Mouse (Mus musculus) gastrocnemius, postnatal 10 days (tissue): ENCODE data around the gene Cfap298. TPM values are rescaled to one million over a fixed set of nuclear protein-coding genes. Genes with fewer than 3 reads are reported as not detected.

Source experiments
- DNase-seq: peaks from one replicate; pipeline ENCODE4 v3.0.0; 2021; ENCODE audit warnings: mixed read lengths
- microRNA-seq, 2 experiments: library from miRNA; unstranded; fragments of <30 nt; microRNA quantifications; one replicate each; pipeline ENCODE4 v1.2.0; 2021
- total RNA-seq, 2 experiments: library from RNA; stranded (reverse); gene quantifications; 2 replicates each; pipeline ENCODE4 v1.2.3; 2021

Cfap298 gene
- total RNA-seq, 2 experiments from 2014 or later: 23.8 to 27.0 TPM

DNA sequence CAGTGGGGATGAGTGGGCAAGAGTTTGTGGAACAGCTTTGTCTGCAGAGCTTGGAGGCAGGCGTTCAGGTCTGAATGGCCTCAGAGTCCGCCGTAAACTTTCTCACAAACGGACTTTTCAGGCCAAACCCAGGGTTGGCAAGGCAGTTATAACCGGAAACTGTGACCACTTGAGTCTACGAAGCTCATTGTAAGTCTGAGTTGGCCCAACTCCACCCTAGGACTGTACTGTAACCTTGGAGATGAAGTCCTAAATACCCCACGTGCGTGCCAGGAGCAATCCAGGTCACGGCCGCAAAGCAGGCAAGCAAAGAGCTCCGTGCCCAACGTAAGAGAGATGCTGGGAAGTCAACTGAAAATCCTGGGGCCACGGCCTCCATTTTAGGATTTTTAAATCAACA lies 23.1 kb downstream of the Cfap298 start:
- no peak for DNase-seq

- no peak for DNase-seq
These were observed 23.9 kb downstream of the Cfap298 start for GRCm38 (mm10) chr16:90910855-90911533.

GRCm38 (mm10) chr16:90907250-90907649 lies 27.7 kb downstream of the Cfap298 start:
- DNase-seq: no peak

DNA sequence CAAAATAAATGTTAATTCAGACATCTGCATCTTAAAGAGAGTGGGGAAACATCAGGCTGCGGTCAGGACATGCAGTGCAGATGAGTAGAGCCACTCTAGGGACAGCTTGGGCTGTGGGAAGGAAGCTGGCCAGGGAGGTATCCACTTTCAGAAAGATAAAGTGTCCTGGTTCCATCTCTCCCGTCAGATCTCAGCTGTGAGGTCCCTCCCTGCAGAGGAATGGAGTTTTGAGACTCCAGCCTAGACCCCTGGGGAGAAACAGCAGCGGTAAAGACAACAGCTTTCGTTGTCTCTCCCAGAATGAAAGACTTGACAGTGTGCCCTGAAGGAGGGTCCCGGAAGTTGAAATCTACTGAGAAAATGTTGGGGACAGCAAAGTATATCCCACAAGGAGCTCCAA lies 31.6 kb downstream of the Cfap298 start:
- no peak for DNase-seq

- no peak for DNase-seq
These were observed 33.5 kb downstream of the Cfap298 start for GRCm38 (mm10) chr16:90901364-90901763.

GRCm38 (mm10) chr16:90899498-90899897 lies 35.4 kb downstream of the Cfap298 start:
- DNase-seq: no peak

GRCm38 (mm10) chr16:90897651-90898050 lies 37.3 kb downstream of the Cfap298 start:
- DNase-seq: peak; percentile 46

DNA sequence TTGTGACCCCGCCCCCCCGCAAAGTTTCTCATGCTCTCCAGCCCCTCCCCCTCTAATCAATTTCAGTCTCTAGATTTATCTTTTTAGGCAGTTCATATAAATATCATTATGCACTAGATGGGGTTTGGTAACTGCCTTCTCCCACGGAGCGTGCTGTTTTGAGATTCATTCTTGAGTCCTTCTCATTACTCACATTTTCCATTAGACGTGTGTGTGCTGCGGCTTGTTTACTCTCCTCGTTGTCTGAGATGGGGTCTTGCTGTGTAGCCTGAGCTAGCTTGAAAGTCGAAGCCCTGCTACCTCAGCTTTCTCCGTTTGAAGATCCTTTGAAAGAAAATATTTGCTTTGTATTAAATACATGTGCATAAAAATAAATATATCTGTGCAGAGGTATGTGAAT lies 41.1 kb downstream of the Cfap298 start:
- no peak for DNase-seq

DNA sequence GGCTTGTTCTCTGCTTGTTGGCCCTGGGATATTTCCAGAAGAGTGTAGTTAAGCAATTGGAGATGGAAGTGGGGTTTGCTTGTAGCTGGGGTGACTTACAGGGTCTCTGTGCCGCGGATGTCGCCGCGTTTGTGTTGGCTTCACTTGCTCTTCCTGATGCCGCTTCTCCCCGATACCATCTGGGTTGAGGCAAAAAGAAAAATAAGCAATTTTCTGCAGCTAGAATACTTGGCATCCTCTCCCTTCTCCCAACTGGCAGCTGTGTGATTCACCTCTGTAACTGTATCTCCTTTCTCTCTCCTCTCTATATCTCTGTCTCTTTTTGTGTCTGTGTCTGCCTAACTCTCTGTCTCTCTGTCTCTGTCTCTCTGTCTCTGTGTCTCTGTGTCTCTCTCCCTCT lies 41.9 kb downstream of the Cfap298 start:
- DNase-seq: no peak

GRCm38 (mm10) chr16:90892081-90892480 lies 42.8 kb downstream of the Cfap298 start:
- no peak for DNase-seq

- DNase-seq: no peak
These were observed 43.3 kb downstream of the Cfap298 start for GRCm38 (mm10) chr16:90891601-90892000.

- DNase-seq: no peak
These were observed 44.2 kb downstream of the Cfap298 start for GRCm38 (mm10) chr16:90890683-90891082.

DNA sequence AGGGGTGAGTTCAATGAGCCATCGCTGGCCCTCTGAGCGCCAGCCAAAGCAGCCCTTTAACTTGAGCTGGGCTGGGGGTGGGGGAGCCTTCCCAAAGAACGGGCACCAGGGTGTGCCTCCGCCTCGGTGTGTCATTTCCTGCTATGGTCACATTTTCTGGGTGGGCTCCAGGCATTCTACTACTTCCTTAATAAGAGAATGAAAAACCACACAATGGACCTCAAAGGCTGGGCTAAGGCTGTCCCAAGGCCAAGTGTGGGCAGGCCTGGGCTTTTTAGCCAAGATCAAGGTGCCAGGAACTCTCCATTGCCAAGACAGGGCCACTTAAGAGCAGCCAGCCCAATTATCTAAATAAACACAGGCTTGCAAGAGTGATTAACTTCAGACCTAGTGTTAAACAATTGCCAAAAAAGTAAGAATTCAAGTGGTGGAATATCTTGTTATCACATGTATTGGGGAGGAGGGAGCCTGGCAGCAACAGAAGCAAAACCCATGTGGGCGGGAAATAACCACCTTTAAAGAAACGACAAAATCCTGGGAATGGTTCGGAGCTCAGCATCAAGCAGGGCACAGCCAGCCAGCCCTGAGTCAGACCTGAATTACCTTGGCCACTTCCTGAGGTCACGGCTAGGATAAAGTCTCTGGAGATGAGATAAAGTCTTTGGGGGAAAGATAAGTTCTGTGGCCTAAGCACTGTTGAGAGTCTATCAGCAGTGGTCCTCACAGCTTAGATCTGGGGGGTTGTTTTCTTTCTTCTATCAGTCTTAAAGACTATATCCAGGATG lies 48.9 kb downstream of the Cfap298 start:
- DNase-seq: no peak

DNA sequence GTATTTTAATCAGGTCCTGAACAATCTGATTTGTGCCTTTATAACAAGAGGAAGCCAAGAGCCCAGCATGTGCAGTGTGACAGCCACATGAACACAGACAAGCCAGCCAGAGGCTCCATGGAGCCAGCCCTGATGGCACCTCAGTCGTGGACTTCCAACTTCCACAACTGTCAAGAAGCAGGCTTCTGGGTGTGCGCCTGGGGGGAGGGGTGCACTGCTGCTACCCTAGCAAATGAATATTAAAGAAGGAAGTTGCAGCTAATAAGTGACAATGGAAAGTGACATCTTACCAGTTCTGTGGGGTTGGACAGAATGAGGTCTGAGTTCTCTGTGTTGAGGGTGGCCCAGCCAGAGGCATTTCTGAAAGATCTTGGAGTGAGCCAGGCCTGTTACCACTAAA lies 49.6 kb downstream of the Cfap298 start:
- no peak for DNase-seq

DNA sequence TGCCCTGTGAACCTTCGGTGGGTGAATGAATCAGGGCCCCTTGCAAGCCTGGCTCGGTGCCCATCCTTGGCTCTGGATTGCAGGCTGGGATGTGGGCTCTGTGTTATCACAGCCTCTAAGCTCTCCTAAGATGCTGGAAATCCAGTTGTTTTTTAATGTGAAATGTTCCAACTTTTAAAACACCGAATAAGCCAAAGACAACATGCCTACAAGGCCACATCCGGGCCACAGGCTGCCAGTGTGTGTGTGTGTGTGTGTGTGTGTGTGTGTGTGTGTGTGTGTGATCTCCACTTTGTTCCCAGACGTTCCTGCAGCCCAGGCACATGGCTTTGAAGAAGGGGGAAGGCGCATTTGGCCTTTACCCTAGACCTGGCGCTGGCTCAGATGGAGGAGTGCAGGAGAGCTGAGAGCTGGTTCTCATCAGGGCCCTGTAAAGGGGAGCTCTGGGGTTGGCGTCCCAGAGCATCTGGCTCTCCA lies 52.4 kb downstream of the Cfap298 start:
- no peak for DNase-seq

DNA sequence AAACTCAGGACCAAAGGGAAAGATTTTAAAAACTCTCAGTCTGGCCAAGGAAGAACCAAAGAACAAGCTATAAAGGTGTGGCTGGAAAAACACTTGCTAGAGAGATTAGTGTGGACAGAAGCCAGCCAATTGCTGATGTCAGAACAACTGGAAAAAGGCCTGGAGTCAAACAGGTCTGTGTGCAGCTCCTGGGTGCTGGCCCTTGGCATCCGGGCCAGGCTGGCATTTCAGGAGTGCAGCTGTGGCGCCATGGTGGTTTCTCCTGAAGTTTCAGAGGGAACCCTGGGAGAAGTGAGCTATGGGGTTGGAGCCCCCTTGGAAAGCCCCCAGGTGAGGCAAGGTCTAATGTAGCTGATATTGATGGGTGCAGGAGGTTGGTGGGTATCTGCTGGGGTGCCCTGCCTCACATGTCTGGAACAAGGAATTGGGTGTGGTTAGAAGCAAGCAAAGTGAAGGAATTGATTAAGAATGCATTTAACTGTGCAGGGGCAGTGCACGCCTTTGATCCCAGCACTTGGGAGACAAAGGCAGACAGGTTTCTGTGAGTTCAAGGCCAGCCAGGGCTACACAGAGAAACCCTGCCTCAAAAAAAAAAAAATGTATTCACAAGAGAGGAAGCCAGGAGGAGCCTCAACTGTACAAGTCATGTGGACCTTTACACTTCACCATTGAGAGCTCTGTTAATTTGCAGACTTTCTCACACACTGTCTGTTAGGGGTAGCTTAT lies 56.6 kb downstream of the Cfap298 start:
- no peak for DNase-seq

Small RNAs within 50 kb of the gene (microRNA-seq; reads per million reads assigned to microRNA genes)
- gene Gm22933: 0 reads per million in 2 experiments

Other genes starting within 250 kb of the Cfap298 start
- gene Mis18a, start 207.7 kb downstream of the Cfap298 start, total RNA-seq: 1 to 10 TPM; 3.4 to 4.8 TPM
- gene Mrap, start 196.9 kb downstream of the Cfap298 start, total RNA-seq: 1 to 10 TPM in 1 of 2 experiments, under 1 TPM in 1; 0.97 to 2.8 TPM
- gene Urb1, start 124.7 kb downstream of the Cfap298 start, total RNA-seq: 1 to 10 TPM; 5.0 to 5.7 TPM
- gene Eva1c, start 108.4 kb downstream of the Cfap298 start, total RNA-seq: under 1 TPM; 0.56 to 0.59 TPM
- gene Synj1, start 76.2 kb upstream of the Cfap298 start, total RNA-seq: 10 to 100 TPM; 14.6 TPM
- gene Paxbp1, start 109.4 kb upstream of the Cfap298 start, total RNA-seq: 10 to 100 TPM; 12.8 to 26.2 TPM
- 1 to 10 TPM; 1.3 to 2.6 TPM for gene 4932438H23Rik, start 160.0 kb upstream of the Cfap298 start, total RNA-seq